Mouse (Mus musculus) heart, postnatal 0 days (tissue): ENCODE data around the gene S100g.

Experiments
- CTCF ChIP-seq: IDR thresholded peaks from 2 replicates; pipeline ENCODE4 v1.5.1; 2016; ENCODE audit warnings: antibody characterized with exemption, control low read depth, low read depth
- EP300 ChIP-seq: IDR thresholded peaks from 2 replicates; pipeline ENCODE4 v1.6.1; 2016; ENCODE audit warnings: antibody characterized with exemption, low read depth

DNA sequence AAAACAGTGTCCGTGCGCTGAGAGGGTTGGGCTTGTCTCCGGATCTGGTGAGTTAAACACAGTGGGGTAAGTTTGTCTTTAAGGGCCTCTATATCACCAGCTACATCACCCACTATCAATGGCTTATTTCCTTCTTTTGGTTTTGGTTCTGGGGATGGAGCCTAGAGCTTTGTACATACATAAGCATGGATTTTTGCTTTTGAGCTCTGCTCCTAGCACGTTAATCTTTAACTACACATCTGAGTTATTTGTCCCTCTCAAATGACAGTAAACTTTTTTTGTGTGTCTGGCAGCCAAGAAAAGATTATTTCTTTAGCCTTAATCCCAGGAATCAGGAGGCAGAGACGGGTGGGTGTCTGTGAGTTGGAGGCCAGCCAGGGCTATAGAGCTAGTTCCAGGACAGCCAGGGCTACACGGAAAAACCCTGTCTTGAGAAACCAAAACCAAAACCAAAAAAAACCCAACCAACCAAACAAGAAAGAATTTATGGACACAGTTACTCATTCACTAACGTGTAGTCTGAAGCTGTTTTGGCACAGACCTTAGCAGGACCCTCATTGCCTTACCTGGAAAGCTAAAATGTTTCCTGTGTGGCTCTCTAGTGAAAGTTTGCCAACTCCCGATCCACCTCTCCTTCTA is 42.8 kb downstream of the S100g start:
- TF ChIP-seq CTCF (no peak), EP300 (no peak)
